Mouse (Mus musculus) embryonic facial prominence, embryonic 11.5 days (tissue): Measurements from ENCODE around the gene Asxl1. TPM values are rescaled to one million over a fixed set of nuclear protein-coding genes. Genes with fewer than 3 reads are reported as not detected.
A peak's percentile ranks its signal among the peaks of the same experiment; 100 is the strongest.

Experiments
- ATAC-seq: fragments of 200-750 bp; cut with Nextera tagmentation; replicated peaks from 2 replicates; pipeline ENCODE4 v1.8.0; 2017; ENCODE audit warnings: low read depth; ENCODE audit not compliant: insufficient number of reproducible peaks, low FRiP score, low TSS enrichment
- DNase-seq: peaks from one replicate; pipeline ENCODE4 v3.0.0-alpha.2; 2015; ENCODE audit warnings: low spot score
- H3K27ac ChIP-seq: fragments of 300-500 bp; sonication (generic); replicated peaks from 2 replicates; pipeline ENCODE4 v1.5.1; 2014; ENCODE audit warnings: mild to moderate bottlenecking, low read depth, low read length, control low read depth
- H3K27me3 ChIP-seq: fragments of 300-500 bp; sonication (generic); 2 replicates; pipeline ENCODE4 v1.6.1; 2014; ENCODE audit warnings: mild to moderate bottlenecking, low read length, moderate library complexity, mixed read lengths; ENCODE audit not compliant: control insufficient read depth, insufficient read depth
- H3K36me3 ChIP-seq: fragments of 300-500 bp; sonication (generic); replicated peaks from 2 replicates; pipeline ENCODE4 v1.6.1; 2014; ENCODE audit warnings: low read depth, mild to moderate bottlenecking, low read length, moderate library complexity, mixed read lengths; ENCODE audit not compliant: control insufficient read depth, insufficient read depth
- H3K4me1 ChIP-seq: fragments of 300-500 bp; sonication (generic); 2 replicates; pipeline ENCODE4 v1.6.1; 2014; ENCODE audit warnings: low read length, mixed read lengths; ENCODE audit not compliant: control insufficient read depth, insufficient read depth
- H3K4me2 ChIP-seq: fragments of 300-500 bp; sonication (generic); 2 replicates; pipeline ENCODE4 v1.6.1; 2014; ENCODE audit warnings: low read depth, mild to moderate bottlenecking, control low read depth, low read length, moderate library complexity
- H3K4me3 ChIP-seq: fragments of 300-500 bp; sonication (generic); 2 replicates; pipeline ENCODE4 v1.5.1; 2014; ENCODE audit warnings: low read depth, low read length, control low read depth
- H3K9ac ChIP-seq: fragments of 300-500 bp; sonication (generic); replicated peaks from 2 replicates; pipeline ENCODE4 v1.6.1; 2014; ENCODE audit warnings: mild to moderate bottlenecking, control low read depth, low read length
- H3K9me3 ChIP-seq: fragments of 300-500 bp; sonication (generic); replicated peaks from 2 replicates; pipeline ENCODE4 v1.6.1; 2016; ENCODE audit warnings: mild to moderate bottlenecking, low read length, inconsistent platforms, mixed read lengths; ENCODE audit not compliant: control insufficient read depth
- WGBS: fragments of 180-500 bp; shearing (Covaris S2); extraction: QIAGEN DNeasy Blood & Tissue Kit; methylation state at CpG from one replicate; pipeline ENCODE4 v1.1.7; 2014; 5-methylcytosine and 5-hydroxymethylcytosine counted together
- polyA plus RNA-seq: library from polyadenylated mRNA; unstranded; fragments of >200 nt; fragmentation: Nextera tagmentation; extraction: Ambion mirVana; gene quantifications from 2 replicates; pipeline ENCODE4 v1.2.1, GENCODE M21; 2014

Asxl1 gene
- polyA plus RNA-seq, 1 experiment from 2014 or later: 21.0 TPM

DNA sequence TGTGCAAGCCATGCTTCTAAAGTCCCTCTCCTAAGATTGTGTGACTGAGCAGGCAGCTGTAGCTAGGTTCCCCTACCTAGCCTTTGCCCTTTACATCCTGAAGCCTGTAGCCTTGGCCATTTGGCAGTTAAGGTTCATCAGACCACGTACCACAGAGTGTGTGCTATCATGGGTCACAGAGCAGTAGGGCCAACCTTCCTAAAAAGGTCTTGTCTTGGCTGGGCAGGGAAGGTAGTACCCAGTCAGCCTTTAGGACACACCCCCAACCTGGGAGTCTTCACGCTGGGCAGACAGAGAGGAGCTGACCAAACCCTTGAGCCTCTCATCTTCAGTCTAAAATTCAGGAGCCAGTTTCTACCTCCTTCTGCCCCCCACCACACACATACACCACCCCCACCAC, 95.1 kb downstream of the Asxl1 start:
- Histone ChIP-seq H3K27ac (0 out of 2 replicates have a peak overlapping the region, but pooled peaks have one; percentile 47), H3K4me1 (peaks cover 30% of the 10 kb centered on the region), H3K4me3 (no peak overlapping the region), H3K36me3 (no peaks in the 10 kb centered on the region), H3K9me3 (no peaks in the 10 kb centered on the region), H3K27me3 (no peaks in the 10 kb centered on the region), H3K9ac (no peak overlapping the region), H3K4me2 (no peak overlapping the region)
- 55% methylated on average over 2 of the region's 2 CpGs for WGBS
- no peak for ATAC-seq
- DNase-seq: no peak

DNA sequence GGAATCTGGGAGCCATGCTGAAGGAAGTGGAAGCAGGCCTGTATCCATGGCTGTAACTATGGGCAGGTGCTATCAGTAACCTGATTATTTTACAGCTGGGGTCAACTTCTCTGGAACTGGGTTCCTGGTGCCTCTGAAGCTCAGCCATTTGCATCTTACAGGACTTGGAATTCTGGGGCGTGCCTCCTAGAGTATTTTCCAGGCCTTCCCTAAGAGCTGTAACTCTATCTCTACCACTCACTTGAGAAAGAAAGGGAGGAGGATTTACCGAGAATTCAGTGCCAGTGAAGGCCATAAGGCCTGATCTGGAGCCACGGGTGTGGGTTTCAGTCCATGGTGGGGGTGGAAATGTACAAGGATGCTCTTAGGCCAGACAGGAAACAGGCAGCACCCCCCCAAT, 95.6 kb downstream of the Asxl1 start:
- H3K4me3 ChIP-seq: peak overlapping the region; percentile 6; the same call in 1 of the 2 replicates
- WGBS: 20% methylated on average over 3 of the region's 3 CpGs
- H3K27me3 ChIP-seq: no peaks in the 10 kb centered on the region
- H3K9ac ChIP-seq: no peak overlapping the region; the same call in 1 of the 2 replicates
- no peak for ATAC-seq
- peak overlapping the region; percentile 47; the same call in 1 of the 2 replicates for H3K27ac ChIP-seq
- peak; percentile 51 for DNase-seq
- H3K9me3 ChIP-seq: no peaks in the 10 kb centered on the region
- H3K4me2 ChIP-seq: peak overlapping the region; percentile 19; the same call in 1 of the 2 replicates
- no peaks in the 10 kb centered on the region for H3K36me3 ChIP-seq
- peaks cover 27% of the 10 kb centered on the region for H3K4me1 ChIP-seq

DNA sequence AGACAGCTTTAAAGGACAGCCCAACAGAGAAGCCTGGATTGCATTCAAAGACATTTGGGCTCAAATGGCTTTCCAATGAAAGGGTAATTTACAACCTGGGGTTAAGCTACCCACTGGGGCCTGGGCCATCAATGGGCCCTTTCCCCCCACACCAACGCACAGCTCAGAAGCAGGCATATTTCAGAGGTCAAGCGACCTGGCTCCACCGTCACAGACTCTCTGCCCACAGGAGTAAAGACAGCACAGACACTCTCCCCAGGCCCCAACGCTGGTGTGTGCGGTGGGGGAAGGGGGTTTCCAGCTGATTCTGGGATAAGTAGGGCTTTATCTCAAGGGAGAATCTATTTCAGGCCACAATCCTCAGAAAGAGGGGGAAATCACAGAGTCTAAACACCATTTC, 97.1 kb downstream of the Asxl1 start:
- Histone ChIP-seq H3K9me3 (no peaks in the 10 kb centered on the region), H3K4me2 (peak overlapping the region; percentile 95), H3K9ac (peak overlapping the region; percentile 71), H3K27ac (peak overlapping the region; percentile 62), H3K27me3 (no peaks in the 10 kb centered on the region), H3K4me1 (peaks cover 12% of the 10 kb centered on the region), H3K4me3 (peak overlapping the region; percentile 83), H3K36me3 (no peaks in the 10 kb centered on the region)
- no peak for ATAC-seq
- DNase-seq: peak; percentile 28
- 5% methylated on average over 5 of the region's 5 CpGs for WGBS

DNA sequence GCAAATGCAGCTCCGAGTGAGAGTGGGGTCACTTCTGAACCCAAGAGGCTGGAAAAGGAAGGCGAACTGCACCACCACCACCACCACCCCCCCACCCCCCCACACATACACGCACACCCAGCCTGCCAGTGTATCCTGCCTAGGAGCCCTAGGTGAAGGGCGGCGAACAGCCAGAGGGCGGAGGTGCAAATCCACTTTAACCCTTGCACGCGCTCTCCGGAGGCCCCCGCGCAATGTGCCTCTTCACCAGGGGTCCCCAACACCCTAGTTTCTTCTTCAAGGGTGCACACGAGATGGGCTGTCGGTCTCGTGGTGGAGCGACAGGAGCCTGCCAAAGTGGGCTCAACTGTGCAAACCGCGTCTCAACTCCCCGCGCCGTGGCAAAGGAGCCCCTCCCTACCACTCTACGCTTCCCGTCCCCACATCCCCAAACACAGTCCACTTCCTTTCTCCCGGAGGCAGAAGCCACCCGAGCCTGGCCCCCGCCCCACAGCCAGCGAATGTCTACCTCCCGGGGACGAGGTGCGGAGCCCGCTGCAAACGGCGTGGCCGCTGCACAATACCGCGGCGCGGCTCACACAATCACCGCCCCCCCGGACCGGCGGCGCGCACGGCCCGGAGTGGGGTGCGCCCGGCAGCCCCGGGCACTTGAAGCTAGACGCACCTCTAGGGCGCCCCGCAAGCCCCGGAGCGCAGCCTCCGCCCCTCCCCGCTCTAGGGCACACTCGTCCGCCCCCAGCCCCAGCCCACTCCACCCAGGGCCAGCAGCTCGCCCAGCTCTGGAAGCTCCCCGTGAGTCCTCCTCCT, 98.0 kb downstream of the Asxl1 start:
- DNase-seq: peak; percentile 53

DNA sequence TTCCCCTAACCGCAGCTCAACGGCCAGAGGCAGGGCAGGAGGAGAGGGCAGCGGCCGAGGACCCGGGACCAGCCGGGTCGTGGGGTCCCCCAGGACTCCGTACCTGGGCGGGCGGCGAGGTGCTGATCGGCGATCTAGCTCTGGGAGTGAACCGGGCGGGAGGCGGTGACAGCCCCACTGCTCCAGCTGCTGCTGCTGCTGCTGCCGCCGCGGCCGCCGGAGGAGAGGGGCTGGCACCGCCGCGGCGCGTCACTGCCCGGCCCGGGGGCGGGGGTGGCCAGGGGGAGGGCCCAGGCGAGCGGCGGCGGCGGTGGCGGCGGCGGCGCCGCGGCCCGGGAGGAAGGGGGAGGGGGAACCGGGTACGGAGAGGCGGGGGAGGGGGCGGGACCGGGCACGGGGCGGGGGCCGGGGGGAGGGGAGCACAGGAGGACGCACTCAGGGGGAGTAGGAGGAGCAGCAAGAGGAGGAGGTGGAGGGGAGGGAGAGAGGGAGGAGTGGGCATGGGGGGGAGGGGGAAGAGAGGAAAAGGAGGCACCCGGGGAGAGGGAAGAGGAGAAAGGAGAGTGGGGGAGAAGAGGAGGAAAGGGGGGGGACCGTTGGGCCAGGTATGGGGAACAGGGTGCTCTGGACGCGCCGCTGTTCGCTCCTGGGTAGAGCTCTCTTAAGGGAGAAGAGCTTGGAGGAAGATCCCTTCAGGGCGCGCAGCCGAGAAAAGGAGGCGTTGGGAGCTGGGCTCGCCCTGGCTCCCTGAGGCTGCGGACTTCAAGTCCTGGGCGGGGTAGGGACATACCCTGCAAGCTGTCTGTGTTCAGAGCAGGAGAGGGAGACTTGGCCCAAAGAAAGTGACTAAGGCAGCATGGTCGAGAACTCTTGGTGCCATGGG, 98.9 kb downstream of the Asxl1 start:
- WGBS: under 1% methylated on average over 32 of the region's 64 CpGs
- H3K36me3 ChIP-seq: no peaks in the 10 kb centered on the region
- H3K9ac ChIP-seq: peak overlapping the region; percentile 71
- H3K27ac ChIP-seq: peak overlapping the region; percentile 86
- ATAC-seq: peak; percentile 53
- peak overlapping the region; percentile 95 for H3K4me2 ChIP-seq
- peak; percentile 88 for DNase-seq
- no peaks in the 10 kb centered on the region for H3K27me3 ChIP-seq
- H3K4me1 ChIP-seq: peaks cover 12% of the 10 kb centered on the region
- H3K4me3 ChIP-seq: peak overlapping the region; percentile 83
- H3K9me3 ChIP-seq: no peaks in the 10 kb centered on the region

More for the DNA sequence above, 98.0 kb downstream of the Asxl1 start:
- ATAC-seq: peak; percentile 65
- Histone ChIP-seq H3K27ac (peak overlapping the region; percentile 86), H3K9me3 (no peaks in the 10 kb centered on the region), H3K36me3 (no peaks in the 10 kb centered on the region), H3K4me3 (peak overlapping the region; percentile 83), H3K4me1 (peaks cover 12% of the 10 kb centered on the region), H3K27me3 (no peaks in the 10 kb centered on the region), H3K9ac (peak overlapping the region; percentile 71), H3K4me2 (peak overlapping the region; percentile 95)
- under 1% methylated on average over 51 of the region's 59 CpGs for WGBS

DNA sequence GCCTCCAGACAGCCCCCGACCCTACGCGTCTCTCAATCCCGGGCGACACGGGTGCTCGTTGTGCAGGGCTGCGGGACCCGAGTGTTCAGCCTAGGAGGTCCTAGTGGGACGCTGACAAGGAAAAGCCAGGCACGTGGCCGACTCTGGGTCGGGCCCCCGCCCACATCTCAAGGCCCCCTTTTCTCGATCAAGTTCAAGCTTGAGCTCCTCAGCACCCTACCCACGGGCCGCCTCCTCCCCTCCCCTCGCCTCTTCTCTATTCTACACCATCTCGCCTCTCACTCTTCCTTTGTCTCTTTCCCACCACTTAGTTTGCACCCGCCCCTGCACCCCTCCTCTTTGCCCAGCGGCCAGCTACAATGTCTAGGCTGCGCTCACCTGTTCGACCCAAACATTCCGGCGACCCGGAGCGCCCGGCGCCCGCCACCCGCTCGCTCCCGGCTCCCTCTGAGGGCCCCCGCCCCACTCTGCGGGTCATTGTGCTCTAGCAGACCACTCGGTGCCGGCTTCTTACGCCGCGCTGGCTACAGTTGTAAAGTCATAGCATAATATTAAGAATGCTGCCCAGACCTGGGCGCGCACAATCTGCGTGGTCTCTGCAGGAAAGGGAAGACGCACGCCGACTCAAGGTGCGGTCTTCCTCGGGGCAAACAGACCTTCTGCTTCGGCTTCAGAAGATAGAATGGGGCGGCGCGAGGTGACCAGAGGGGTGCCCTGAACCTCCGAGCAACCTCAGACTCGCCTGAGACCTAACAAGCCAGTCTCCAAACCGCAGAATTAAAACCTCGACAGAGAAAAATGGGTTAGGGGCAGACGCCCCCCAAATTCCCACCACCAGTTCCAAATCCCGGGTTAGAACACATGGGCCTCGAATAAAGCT, 99.7 kb downstream of the Asxl1 start:
- peak; percentile 54 for ATAC-seq
- DNase-seq: peak; percentile 70
- H3K9me3 ChIP-seq: no peaks in the 10 kb centered on the region
- peak overlapping the region; percentile 71 for H3K9ac ChIP-seq
- no peaks in the 10 kb centered on the region for H3K27me3 ChIP-seq
- peak overlapping the region; percentile 83 for H3K4me3 ChIP-seq
- H3K4me2 ChIP-seq: peak overlapping the region; percentile 95
- peaks cover 10% of the 10 kb centered on the region for H3K4me1 ChIP-seq
- no peaks in the 10 kb centered on the region for H3K36me3 ChIP-seq
- peak overlapping the region; percentile 86 for H3K27ac ChIP-seq
- WGBS: under 1% methylated on average over 58 of the region's 59 CpGs

DNA sequence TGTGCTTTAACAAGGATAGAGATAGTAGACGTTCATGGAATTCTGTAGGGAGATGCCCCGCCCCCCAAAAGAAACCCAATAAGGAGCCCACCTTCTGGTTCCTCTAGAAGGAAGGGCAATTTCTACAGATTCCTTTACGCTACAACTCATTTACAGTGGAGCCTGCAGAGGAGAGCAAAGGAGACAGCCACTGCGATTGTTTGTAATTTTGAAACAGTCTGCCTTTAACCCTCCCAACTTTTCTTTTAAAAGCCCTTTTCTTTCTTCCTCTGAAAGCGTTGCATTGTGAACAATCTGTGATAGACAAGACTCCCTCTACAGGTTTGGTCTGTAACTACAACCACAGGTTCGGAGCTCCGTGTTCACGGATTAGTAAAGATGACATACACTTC, 100.4 kb downstream of the Asxl1 start:
- ATAC-seq (no peak), DNase-seq (peak; percentile 91)
- Histone ChIP-seq H3K36me3 (no peaks in the 10 kb centered on the region), H3K9ac (peak overlapping the region; percentile 71), H3K27me3 (no peaks in the 10 kb centered on the region), H3K4me1 (peaks cover 10% of the 10 kb centered on the region), H3K27ac (peak overlapping the region; percentile 86), H3K9me3 (no peaks in the 10 kb centered on the region), H3K4me3 (peak overlapping the region; percentile 83), H3K4me2 (peak overlapping the region; percentile 95)
- under 1% methylated on average over 8 of the region's 8 CpGs for WGBS
